Mouse (Mus musculus) ES-Bruce4 (cell line): Measurements from ENCODE around the gene Esyt2.

Experiments
- CTCF ChIP-seq: IDR thresholded peaks from one replicate; pipeline ENCODE4 v1.8.1; 2011; ENCODE audit warnings: low read depth, low read length
- POLR2A ChIP-seq: IDR thresholded peaks from one replicate; pipeline ENCODE4 v1.8.1; 2011; ENCODE audit warnings: low read length; ENCODE audit not compliant: insufficient read depth

DNA sequence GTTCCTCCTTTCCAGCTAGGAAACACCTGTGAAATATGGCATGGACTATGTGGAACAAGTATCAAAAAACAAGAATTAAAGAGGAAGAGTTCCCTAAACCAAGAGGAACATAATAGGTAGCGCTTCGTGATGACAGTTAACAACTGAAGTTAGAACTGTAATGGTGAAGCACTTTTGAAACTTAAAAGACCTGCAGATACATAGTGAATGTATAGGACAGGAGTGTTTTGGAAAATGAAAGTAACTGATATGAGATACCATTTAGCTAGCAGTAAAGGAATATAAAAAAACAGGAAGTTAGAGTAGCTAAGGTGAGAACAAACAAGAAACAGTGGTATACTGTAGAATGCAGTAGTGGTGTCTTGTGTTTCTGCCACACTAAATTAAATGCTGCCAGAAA lies 1.9 kb downstream of the Esyt2 start:
- TF ChIP-seq CTCF (no peak), POLR2A (no peak)
